Mouse (Mus musculus): ENCODE data around the gene Zfp708.
"Not testable (repeated sequence)": the region's sequence is repeated elsewhere in the genome, so short reads cannot be mapped to it uniquely, and the experiment has no call there.

Gene Zfp708

GRCm38 (mm10) chr13:67097876-67098275 lies at the start of gene Zfp708:
Gene Zfp708 (minus strand): TSS chr13:67097976.
- no peak for DNase-seq (ENCODE audit: low spot score in 2 of 2)

- peak; percentile 71 to 77 for DNase-seq (ENCODE audit: low spot score in 2 of 2)
These were observed 30.4 kb upstream of the Zfp708 start for GRCm38 (mm10) chr13:67128038-67128721.

GRCm38 (mm10) chr13:67127507-67127906 lies 29.7 kb upstream of the Zfp708 start:
- DNase-seq (ENCODE audit: low spot score in 2 of 2): not testable (repeated sequence)

GRCm38 (mm10) chr13:67124460-67124859 lies 26.7 kb upstream of the Zfp708 start:
- no peak for DNase-seq (ENCODE audit: low spot score in 2 of 2)

- DNase-seq (ENCODE audit: low spot score in 2 of 2): not testable (repeated sequence)
These were observed 23.6 kb upstream of the Zfp708 start, which contains the start of gene Zfp759 for GRCm38 (mm10) chr13:67121360-67121759. Gene Zfp759 (plus strand): TSS chr13:67121660.

- DNase-seq (ENCODE audit: low spot score in 2 of 2): not testable (repeated sequence)
These were observed 18.4 kb upstream of the Zfp708 start, which contains the start of gene Rslcan18 for GRCm38 (mm10) chr13:67116163-67116562. Gene Rslcan18 (minus strand): TSS chr13:67116263.

GRCm38 (mm10) chr13:67113287-67113686 lies 15.5 kb upstream of the Zfp708 start:
- DNase-seq (ENCODE audit: low spot score in 2 of 2): no peak

GRCm38 (mm10) chr13:67112096-67112495 lies 14.3 kb upstream of the Zfp708 start:
- no peak for DNase-seq (ENCODE audit: low spot score in 2 of 2)

- peak in 1 of 2 experiments; percentile 20 for DNase-seq (ENCODE audit: low spot score in 2 of 2)
These were observed 11.0 kb upstream of the Zfp708 start for GRCm38 (mm10) chr13:67108821-67109206.

GRCm38 (mm10) chr13:67108194-67108820 lies 10.5 kb upstream of the Zfp708 start, which contains the start of gene Gm28557:
Gene Gm28557 (minus strand): TSS chr13:67108604.
- peak; percentile 77 to 86 for DNase-seq (ENCODE audit: low spot score in 2 of 2)

GRCm38 (mm10) chr13:67107681-67108080 lies 9.9 kb upstream of the Zfp708 start:
- no peak for DNase-seq (ENCODE audit: low spot score in 2 of 2)

GRCm38 (mm10) chr13:67090154-67090553 lies 7.6 kb downstream of the Zfp708 start:
- no peak for DNase-seq (ENCODE audit: low spot score in 2 of 2)

GRCm38 (mm10) chr13:67081946-67082345 lies 15.8 kb downstream of the Zfp708 start:
- no peak for DNase-seq (ENCODE audit: low spot score in 2 of 2)

GRCm38 (mm10) chr13:67081142-67081713 lies 16.5 kb downstream of the Zfp708 start:
- peak; percentile 73 to 74 for DNase-seq (ENCODE audit: low spot score in 2 of 2)

GRCm38 (mm10) chr13:67077244-67077643 lies 20.5 kb downstream of the Zfp708 start:
- no peak for DNase-seq (ENCODE audit: low spot score in 2 of 2)

- no peak for DNase-seq (ENCODE audit: low spot score in 2 of 2)
These were observed 25.0 kb downstream of the Zfp708 start for GRCm38 (mm10) chr13:67072786-67073185.

GRCm38 (mm10) chr13:67065386-67065785 lies 32.4 kb downstream of the Zfp708 start:
- DNase-seq (ENCODE audit: low spot score in 2 of 2): no peak

GRCm38 (mm10) chr13:67062427-67062826 lies 35.3 kb downstream of the Zfp708 start:
- DNase-seq (ENCODE audit: low spot score in 2 of 2): no peak

GRCm38 (mm10) chr13:67060786-67061358 lies 36.9 kb downstream of the Zfp708 start, which contains the start of gene Zfp712:
Gene Zfp712 (minus strand): TSS chr13:67061170.
- DNase-seq (ENCODE audit: low spot score in 2 of 2): peak; percentile 87 to 92

GRCm38 (mm10) chr13:67060161-67060785 lies 37.5 kb downstream of the Zfp708 start:
- no peak for DNase-seq (ENCODE audit: low spot score in 2 of 2)
